Mouse (Mus musculus) liver, embryonic 14.5 days (tissue): Measurements from ENCODE around the gene Cd5. TPM values are rescaled to one million over a fixed set of nuclear protein-coding genes. Genes with fewer than 3 reads are reported as not detected.

Experiments
- ATAC-seq: fragments of 200-750 bp; cut with Nextera tagmentation; 2 replicates; pipeline ENCODE4 v1.8.0; 2017; ENCODE audit warnings: moderate number of reproducible peaks, mild to moderate bottlenecking, moderate library complexity; ENCODE audit not compliant: insufficient read depth
- DNase-seq, 3 experiments: peaks; one replicate each; pipeline ENCODE4 v3.0.0-alpha.2; 2012 to 2013; ENCODE audit warnings: low read depth in 3 of 3, low spot score in 3 of 3
- H3K27ac ChIP-seq: fragments of 300-500 bp; sonication (generic); 2 replicates; pipeline ENCODE4 v1.5.1; 2014; ENCODE audit warnings: moderate library complexity, mild to moderate bottlenecking, control low read depth, inconsistent platforms
- H3K27me3 ChIP-seq: fragments of 300-500 bp; sonication (generic); 2 replicates; pipeline ENCODE4 v1.6.1; 2014; ENCODE audit warnings: mild to moderate bottlenecking, low read length, moderate library complexity; ENCODE audit not compliant: control insufficient read depth, insufficient read depth
- H3K36me3 ChIP-seq: fragments of 300-500 bp; sonication (generic); replicated peaks from 2 replicates; pipeline ENCODE4 v1.6.1; 2014; ENCODE audit warnings: low read depth; ENCODE audit not compliant: control insufficient read depth, insufficient read depth
- H3K4me1 ChIP-seq, 2 experiments: fragments of 200-500 bp in 1 of 2; fragments of 300-500 bp in 1 of 2; sonication (generic) in 1 of 2; replicated peaks; 2 replicates each; pipeline ENCODE4 v1.6.1; 2012 to 2014; ENCODE audit warnings: antibody characterized with exemption in 1 of 2, inconsistent platforms in 1 of 2, low read length in 1 of 2; ENCODE audit not compliant: control insufficient read depth in 2 of 2, insufficient read depth in 2 of 2
- H3K4me2 ChIP-seq: fragments of 300-500 bp; sonication (generic); 2 replicates; pipeline ENCODE4 v1.6.1; 2014; ENCODE audit warnings: low read depth, mild to moderate bottlenecking, control low read depth, moderate library complexity
- H3K4me3 ChIP-seq, 2 experiments: fragments of 200-500 bp in 1 of 2; fragments of 300-500 bp in 1 of 2; sonication (generic) in 1 of 2; 2 replicates each; pipeline ENCODE4 v1.5.1; 2012 to 2014; ENCODE audit warnings: low read depth in 2 of 2, low read length in 2 of 2, mild to moderate bottlenecking in 2 of 2, control low read depth in 1 of 2, inconsistent platforms in 1 of 2, moderate library complexity in 1 of 2; ENCODE audit not compliant: insufficient read depth in 1 of 2
- H3K9ac ChIP-seq: fragments of 300-500 bp; sonication (generic); replicated peaks from 2 replicates; pipeline ENCODE4 v1.6.1; 2014; ENCODE audit warnings: mild to moderate bottlenecking, control low read depth, moderate library complexity
- H3K9me3 ChIP-seq: fragments of 300-500 bp; sonication (generic); 2 replicates; pipeline ENCODE4 v1.6.1; 2016; ENCODE audit warnings: low read length, mixed read lengths; ENCODE audit not compliant: control insufficient read depth
- CTCF ChIP-seq: IDR thresholded peaks from 2 replicates; pipeline ENCODE4 v1.5.1; 2016; ENCODE audit warnings: antibody characterized with exemption, low read depth, control low read depth
- EP300 ChIP-seq: IDR thresholded peaks from 2 replicates; pipeline ENCODE4 v1.6.1; 2016; ENCODE audit warnings: antibody characterized with exemption, low read depth
- WGBS: fragments of 180-500 bp; shearing (Covaris S2); extraction: QIAGEN DNeasy Blood & Tissue Kit; methylation state at CpG from one replicate; pipeline ENCODE4 v1.1.7; 2014; ENCODE audit not compliant: insufficient replicate concordance; 5-methylcytosine and 5-hydroxymethylcytosine counted together
- polyA plus RNA-seq, 2 experiments: library from polyadenylated mRNA; depleted of rRNA in 1 of 2; stranded (reverse) in 1 of 2; unstranded in 1 of 2; fragments of >200 nt; fragmentation: Nextera tagmentation in 1 of 2; extraction: Ambion mirVana in 1 of 2; gene quantifications; 2 replicates each; pipeline versions ENCODE4 v1.2.1 to v1.2.3; 2012 to 2014

Gene Cd5
- polyA plus RNA-seq, 2 experiments: 0.02 to 0.04 TPM

GRCm38 (mm10) chr19:10759525-10759924 lies 20.7 kb upstream of the Cd5 start:
- Histone ChIP-seq H3K27ac (no peak overlapping the region), H3K4me3 (no peak overlapping the region), H3K4me1 (peaks cover 0 to 3% of the 10 kb centered on the region in 2 experiments; a peak in 1 of 4 replicates), H3K36me3 (no peaks in the 10 kb centered on the region), H3K27me3 (no peaks in the 10 kb centered on the region), H3K9me3 (no peaks in the 10 kb centered on the region), H3K9ac (no peak overlapping the region), H3K4me2 (no peak overlapping the region)
- DNase-seq (no peak), ATAC-seq (no peak)
- TF ChIP-seq CTCF: no peak

GRCm38 (mm10) chr19:10758708-10759107 lies 19.9 kb upstream of the Cd5 start:
- no peak overlapping the region for H3K27ac ChIP-seq
- TF ChIP-seq EP300 (no peak), CTCF (no peak)
- no peaks in the 10 kb centered on the region for H3K9me3 ChIP-seq
- H3K36me3 ChIP-seq: no peaks in the 10 kb centered on the region
- no peak overlapping the region for H3K4me3 ChIP-seq
- no peak overlapping the region for H3K4me2 ChIP-seq
- peaks cover 0 to 3% of the 10 kb centered on the region in 2 experiments; a peak in 1 of 4 replicates for H3K4me1 ChIP-seq
- H3K27me3 ChIP-seq: no peaks in the 10 kb centered on the region
- DNase-seq (no peak), ATAC-seq (no peak)
- no peak overlapping the region for H3K9ac ChIP-seq
- WGBS: 47% methylated on average over 6 of the region's 6 CpGs

DNA sequence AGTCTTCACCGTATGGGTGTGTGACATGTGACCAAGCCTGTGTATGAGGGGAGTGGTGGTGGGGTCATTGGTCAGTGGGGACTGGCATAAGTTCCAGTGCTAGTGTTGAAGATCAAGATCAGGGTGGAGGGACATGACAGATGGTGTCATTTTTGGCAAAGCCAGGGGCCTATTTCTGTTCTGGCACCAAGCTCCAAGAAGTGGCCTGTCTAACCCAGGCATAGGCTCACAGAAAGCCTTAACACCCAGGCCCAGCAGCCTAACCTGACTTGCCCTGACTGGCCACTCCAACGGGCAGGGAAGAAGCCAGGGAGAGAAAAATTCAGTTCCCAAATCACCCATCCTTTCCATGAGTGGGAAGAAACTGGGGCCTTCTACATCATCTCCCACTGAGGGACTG lies 18.7 kb upstream of the Cd5 start:
- H3K4me2 ChIP-seq: no peak overlapping the region
- ATAC-seq (no peak), DNase-seq (no peak)
- TF ChIP-seq EP300 (no peak), CTCF (no peak)
- no peaks in the 10 kb centered on the region for H3K36me3 ChIP-seq
- 52% methylated on average over 2 of the region's 2 CpGs for WGBS
- no peak overlapping the region for H3K27ac ChIP-seq
- no peak overlapping the region for H3K4me3 ChIP-seq
- no peak overlapping the region for H3K9ac ChIP-seq
- H3K27me3 ChIP-seq: no peaks in the 10 kb centered on the region
- H3K4me1 ChIP-seq: peaks cover 0 to 3% of the 10 kb centered on the region in 2 experiments; a peak in 1 of 4 replicates
- no peaks in the 10 kb centered on the region for H3K9me3 ChIP-seq

- H3K4me2 ChIP-seq: no peak overlapping the region
- no peak overlapping the region for H3K4me3 ChIP-seq
- H3K4me1 ChIP-seq: peaks cover 0 to 3% of the 10 kb centered on the region in 2 experiments; a peak in 1 of 4 replicates
- TF ChIP-seq EP300 (no peak), CTCF (no peak)
- no peaks in the 10 kb centered on the region for H3K36me3 ChIP-seq
- ATAC-seq (no peak), DNase-seq (no peak)
- no peak overlapping the region for H3K27ac ChIP-seq
- H3K9me3 ChIP-seq: no peaks in the 10 kb centered on the region
- H3K27me3 ChIP-seq: no peaks in the 10 kb centered on the region
- no peak overlapping the region for H3K9ac ChIP-seq
Observed at GRCm38 (mm10) chr19:10757125-10757524, 18.3 kb upstream of the Cd5 start.

DNA sequence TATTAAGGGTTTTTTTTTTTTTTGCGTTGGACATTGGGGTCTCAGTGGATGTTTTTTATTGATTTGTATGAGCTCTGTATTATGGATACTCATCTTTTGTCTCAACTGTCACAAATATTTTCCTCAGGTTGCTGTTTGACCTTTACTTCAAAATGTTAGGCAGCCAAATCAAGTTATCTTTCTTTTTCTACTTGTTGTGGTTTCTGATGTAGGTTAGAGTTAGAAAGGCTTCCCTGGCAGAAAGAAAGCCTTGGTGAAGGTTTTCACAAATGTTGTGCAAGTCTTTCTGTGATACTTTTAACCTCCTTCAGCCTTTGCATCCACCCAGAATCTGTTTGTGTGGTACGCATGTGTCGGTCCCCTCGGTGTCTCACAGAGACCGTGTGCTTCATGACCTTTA lies 13.8 kb upstream of the Cd5 start:
- no peak for TF ChIP-seq EP300
- Histone ChIP-seq H3K4me1 (no peaks in the 10 kb centered on the region), H3K4me2 (no peak overlapping the region), H3K9me3 (no peaks in the 10 kb centered on the region), H3K4me3 (no peak overlapping the region), H3K9ac (no peak overlapping the region), H3K27ac (no peak overlapping the region), H3K36me3 (no peaks in the 10 kb centered on the region), H3K27me3 (no peaks in the 10 kb centered on the region)
- 84% methylated on average over 5 of the region's 5 CpGs for WGBS
- DNase-seq (no peak), ATAC-seq (no peak)

DNA sequence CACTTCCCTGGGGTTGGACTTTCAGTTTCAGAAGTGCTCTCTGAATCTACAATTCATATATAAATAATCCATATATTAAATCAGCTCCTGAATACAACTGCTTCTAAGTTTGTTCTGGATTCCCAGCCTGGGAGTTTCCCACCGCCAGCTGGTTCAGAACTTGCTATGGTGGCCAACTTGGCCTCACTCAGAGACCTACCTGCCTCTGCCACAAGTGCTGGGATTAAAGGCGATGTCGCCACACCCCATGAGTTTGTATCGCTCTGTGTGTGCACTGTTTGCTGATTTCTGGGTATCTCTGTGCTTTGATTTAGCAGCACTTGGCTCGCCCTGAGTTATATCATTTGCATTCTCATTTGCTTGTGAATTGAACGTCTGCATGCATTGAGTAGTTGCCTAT lies 13.3 kb upstream of the Cd5 start:
- H3K9me3 ChIP-seq: no peaks in the 10 kb centered on the region
- TF ChIP-seq CTCF (no peak), EP300 (no peak)
- no peak overlapping the region for H3K4me2 ChIP-seq
- no peak overlapping the region for H3K27ac ChIP-seq
- no peak for DNase-seq
- no peaks in the 10 kb centered on the region for H3K4me1 ChIP-seq
- H3K36me3 ChIP-seq: no peaks in the 10 kb centered on the region
- no peak overlapping the region for H3K4me3 ChIP-seq
- no peak overlapping the region for H3K9ac ChIP-seq
- no peaks in the 10 kb centered on the region for H3K27me3 ChIP-seq
- ATAC-seq: no peak
- WGBS: 74% methylated on average over 6 of the region's 6 CpGs
